Mouse (Mus musculus): ENCODE measurements around the gene Tbc1d17. TPM values are rescaled to one million over a fixed set of nuclear protein-coding genes. Genes with fewer than 3 reads are reported as not detected.
A peak's percentile ranks its signal among the peaks of the same experiment; 100 is the strongest.

Gene Tbc1d17
- polyA plus RNA-seq, 1 experiment from 2014 or later, result 28.2 TPM

GRCm38 (mm10) chr7:44847772-44848171, 1.1 kb downstream of the Tbc1d17 start:
- peak overlapping the region; percentile 69 for H3K9ac ChIP-seq (replicated peaks)
- DNase-seq (no peak), ATAC-seq (no peak)
- peak overlapping the region; percentile 80 for H3K4me3 ChIP-seq (ENCODE audit: low read depth, low read length)
- H3K9me3 ChIP-seq (ENCODE audit: low read length), result no peaks in the 10 kb centered on the region
- H3K4me1 ChIP-seq (ENCODE audit: insufficient read depth), result peaks cover 26% of the 10 kb centered on the region
- peak overlapping the region; percentile 99; the same call in 1 of the 2 replicates for H3K27ac ChIP-seq (ENCODE audit: low read depth)
- H3K4me2 ChIP-seq (ENCODE audit: low read depth, low read length), result peak overlapping the region; percentile 75
- peaks cover 39% of the 10 kb centered on the region for H3K36me3 ChIP-seq (replicated peaks; ENCODE audit: insufficient read depth, low read length)
- WGBS (ENCODE audit: insufficient replicate concordance), result 84% methylated on average over 5 of the region's 5 CpGs
- no peak for TF ChIP-seq CTCF (IDR thresholded peaks at IDR 0.05; ENCODE audit: low read depth)
- no peak for TF ChIP-seq EP300 (IDR thresholded peaks at IDR 0.05; ENCODE audit: low read depth)
- no peaks in the 10 kb centered on the region for H3K27me3 ChIP-seq (ENCODE audit: insufficient read depth, low read length)

GRCm38 (mm10) chr7:44846804-44847203, 2.1 kb downstream of the Tbc1d17 start:
- Histone ChIP-seq H3K27me3 (ENCODE audit: insufficient read depth, low read length) (no peaks in the 10 kb centered on the region), H3K36me3 (replicated peaks; ENCODE audit: insufficient read depth, low read length) (peaks cover 46% of the 10 kb centered on the region), H3K4me2 (ENCODE audit: low read depth, low read length) (no peak overlapping the region), H3K27ac (ENCODE audit: low read depth) (no peak overlapping the region), H3K4me1 (ENCODE audit: insufficient read depth) (peaks cover 23% of the 10 kb centered on the region), H3K9me3 (ENCODE audit: low read length) (no peaks in the 10 kb centered on the region), H3K4me3 (ENCODE audit: low read depth, low read length) (no peak overlapping the region), H3K9ac (replicated peaks) (no peak overlapping the region)
- no peak for DNase-seq
- no peak for ATAC-seq
- WGBS (ENCODE audit: insufficient replicate concordance), result 94% methylated on average over 7 of the region's 7 CpGs
- TF ChIP-seq EP300 (IDR thresholded peaks at IDR 0.05; ENCODE audit: low read depth), result no peak
- no peak for TF ChIP-seq CTCF (IDR thresholded peaks at IDR 0.05; ENCODE audit: low read depth)

- H3K27ac ChIP-seq (ENCODE audit: low read depth), result no peak overlapping the region
- DNase-seq (no peak), ATAC-seq (no peak)
- no peak overlapping the region for H3K4me3 ChIP-seq (ENCODE audit: low read depth, low read length)
- 0 out of 2 replicates have a peak, but pooled peaks cover 2% of the 10 kb centered on the region for H3K27me3 ChIP-seq (ENCODE audit: insufficient read depth, low read length)
- H3K36me3 ChIP-seq (replicated peaks; ENCODE audit: insufficient read depth, low read length), result peaks cover 48% of the 10 kb centered on the region
- no peak overlapping the region for H3K9ac ChIP-seq (replicated peaks)
- H3K4me2 ChIP-seq (ENCODE audit: low read depth, low read length), result no peak overlapping the region
- TF ChIP-seq CTCF (IDR thresholded peaks at IDR 0.05; ENCODE audit: low read depth), result no peak
- no peaks in the 10 kb centered on the region for H3K9me3 ChIP-seq (ENCODE audit: low read length)
- WGBS (ENCODE audit: insufficient replicate concordance), result 89% methylated on average over 10 of the region's 10 CpGs
- peaks cover 12% of the 10 kb centered on the region for H3K4me1 ChIP-seq (ENCODE audit: insufficient read depth)
Measured at GRCm38 (mm10) chr7:44845006-44845405, 3.9 kb downstream of the Tbc1d17 start.

DNA sequence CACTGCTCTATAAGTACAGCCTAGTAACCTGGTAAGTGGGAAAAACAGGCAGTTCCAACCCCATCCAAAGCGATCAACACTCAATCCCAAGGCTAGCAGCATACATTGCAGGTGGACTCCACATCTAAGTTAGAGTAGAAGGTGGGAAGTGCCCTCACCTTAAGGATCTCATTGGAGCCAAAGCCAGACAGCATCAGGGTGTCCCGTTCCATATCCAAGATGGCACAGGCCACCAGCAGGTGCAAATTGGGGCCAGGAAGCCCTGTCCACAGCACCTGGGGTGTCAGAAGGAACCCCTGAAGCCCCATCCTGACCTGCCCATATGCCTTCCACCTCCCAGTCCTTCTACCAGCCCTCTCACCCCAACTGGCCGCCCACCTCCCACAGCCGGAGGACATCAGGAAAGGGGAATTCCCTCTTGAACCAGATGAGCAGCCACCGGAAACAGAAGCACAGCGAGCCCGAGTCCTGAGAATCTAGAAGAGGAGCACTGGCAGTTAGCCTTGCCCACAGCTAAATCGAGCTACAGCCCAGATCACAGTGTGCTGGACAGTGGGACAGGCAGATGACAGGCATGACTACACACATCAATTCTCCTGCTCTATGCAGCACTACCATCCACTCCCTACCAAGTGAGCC, 6.9 kb downstream of the Tbc1d17 start:
- Histone ChIP-seq H3K27me3 (ENCODE audit: insufficient read depth, low read length) (0 out of 2 replicates have a peak, but pooled peaks cover 9% of the 10 kb centered on the region), H3K36me3 (replicated peaks; ENCODE audit: insufficient read depth, low read length) (peaks cover 48% of the 10 kb centered on the region), H3K9ac (replicated peaks) (no peak overlapping the region), H3K27ac (ENCODE audit: low read depth) (no peak overlapping the region), H3K4me1 (ENCODE audit: insufficient read depth) (peaks cover 15% of the 10 kb centered on the region), H3K4me2 (ENCODE audit: low read depth, low read length) (no peak overlapping the region), H3K4me3 (ENCODE audit: low read depth, low read length) (no peak overlapping the region), H3K9me3 (ENCODE audit: low read length) (no peaks in the 10 kb centered on the region)
- 89% methylated on average over 8 of the region's 8 CpGs for WGBS (ENCODE audit: insufficient replicate concordance)
- no peak for TF ChIP-seq CTCF (IDR thresholded peaks at IDR 0.05; ENCODE audit: low read depth)
- TF ChIP-seq EP300 (IDR thresholded peaks at IDR 0.05; ENCODE audit: low read depth), result no peak
- no peak for DNase-seq
- no peak for ATAC-seq

- no peak overlapping the region for H3K4me3 ChIP-seq (ENCODE audit: low read depth, low read length)
- WGBS (ENCODE audit: insufficient replicate concordance), result 44% methylated on average over 14 of the region's 14 CpGs
- no peaks in the 10 kb centered on the region for H3K9me3 ChIP-seq (ENCODE audit: low read length)
- ATAC-seq, result no peak
- peak overlapping the region; percentile 64; the same call in 1 of the 2 replicates for H3K4me2 ChIP-seq (ENCODE audit: low read depth, low read length)
- peaks cover 35% of the 10 kb centered on the region for H3K36me3 ChIP-seq (replicated peaks; ENCODE audit: insufficient read depth, low read length)
- H3K27me3 ChIP-seq (ENCODE audit: insufficient read depth, low read length), result 0 out of 2 replicates have a peak, but pooled peaks cover 9% of the 10 kb centered on the region
- no peak overlapping the region for H3K27ac ChIP-seq (ENCODE audit: low read depth)
- DNase-seq, result no peak
- TF ChIP-seq EP300 (IDR thresholded peaks at IDR 0.05; ENCODE audit: low read depth), result no peak
- no peak for TF ChIP-seq CTCF (IDR thresholded peaks at IDR 0.05; ENCODE audit: low read depth)
- H3K4me1 ChIP-seq (ENCODE audit: insufficient read depth), result peaks cover 24% of the 10 kb centered on the region
- no peak overlapping the region for H3K9ac ChIP-seq (replicated peaks)
Measured at GRCm38 (mm10) chr7:44840426-44840825, 8.5 kb downstream of the Tbc1d17 start.

DNA sequence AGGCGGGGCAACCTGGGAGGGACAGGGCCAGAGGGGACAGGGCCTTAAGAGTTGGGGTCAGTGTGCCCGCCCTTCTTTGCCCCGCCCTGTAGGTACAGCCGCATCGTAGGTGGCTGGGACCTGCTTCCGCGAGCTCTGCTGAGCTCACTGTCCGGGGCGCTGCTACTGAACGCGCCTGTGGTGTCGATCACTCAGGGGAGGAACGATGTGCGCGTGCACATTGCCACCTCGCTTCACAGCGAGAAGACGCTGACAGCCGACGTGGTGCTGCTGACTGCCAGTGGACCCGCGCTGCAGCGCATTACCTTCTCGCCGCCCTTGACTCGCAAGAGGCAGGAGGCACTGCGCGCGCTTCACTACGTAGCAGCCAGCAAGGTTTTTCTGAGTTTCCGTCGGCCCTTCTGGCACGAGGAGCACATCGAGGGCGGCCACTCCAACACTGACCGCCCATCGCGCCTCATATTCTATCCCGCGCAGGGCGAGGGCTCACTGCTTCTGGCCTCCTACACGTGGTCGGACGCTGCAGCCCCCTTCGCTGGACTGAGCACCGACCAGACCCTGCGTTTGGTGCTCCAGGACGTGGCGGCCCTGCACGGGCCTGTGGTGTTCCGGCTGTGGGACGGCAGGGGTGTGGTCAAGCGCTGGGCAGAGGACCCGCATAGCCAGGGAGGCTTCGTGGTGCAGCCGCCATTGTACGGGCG, 9.2 kb downstream of the Tbc1d17 start:
- peak; percentile 57 for DNase-seq
- Histone ChIP-seq H3K27ac (ENCODE audit: low read depth) (no peak overlapping the region), H3K36me3 (replicated peaks; ENCODE audit: insufficient read depth, low read length) (peaks cover 28% of the 10 kb centered on the region), H3K4me1 (ENCODE audit: insufficient read depth) (peaks cover 24% of the 10 kb centered on the region), H3K9ac (replicated peaks) (peak overlapping the region; percentile 1; the same call in 1 of the 2 replicates), H3K4me2 (ENCODE audit: low read depth, low read length) (peak overlapping the region; percentile 64), H3K27me3 (ENCODE audit: insufficient read depth, low read length) (0 out of 2 replicates have a peak, but pooled peaks cover 9% of the 10 kb centered on the region), H3K4me3 (ENCODE audit: low read depth, low read length) (peak overlapping the region; percentile 29), H3K9me3 (ENCODE audit: low read length) (no peaks in the 10 kb centered on the region)
- ATAC-seq, result peak; percentile 52
- TF ChIP-seq EP300 (IDR thresholded peaks at IDR 0.05; ENCODE audit: low read depth) (no peak), CTCF (IDR thresholded peaks at IDR 0.05; ENCODE audit: low read depth) (no peak)
- 3% methylated on average over 56 of the region's 58 CpGs for WGBS (ENCODE audit: insufficient replicate concordance)
